Mouse (Mus musculus) G1E (cell line): ENCODE data around the gene Phlpp1.

Source experiments
- CTCF ChIP-seq: IDR thresholded peaks from 2 replicates; pipeline ENCODE4 v1.5.1; 2012; ENCODE audit warnings: low read depth, low read length, inconsistent platforms, mixed read lengths
- GATA1 ChIP-seq: IDR thresholded peaks from 2 replicates; pipeline ENCODE4 v1.6.1; 2012; ENCODE audit warnings: borderline replicate concordance, low read length, inconsistent platforms, mixed read lengths
- GATA2 ChIP-seq: IDR thresholded peaks from 2 replicates; pipeline ENCODE4 v1.6.1; 2012; ENCODE audit warnings: low read depth, low read length, inconsistent platforms, borderline replicate concordance
- POLR2AphosphoS5 ChIP-seq: IDR thresholded peaks from 2 replicates; pipeline ENCODE4 v1.6.1; 2012; ENCODE audit warnings: low read depth, low read length, inconsistent platforms; ENCODE audit not compliant: insufficient replicate concordance
- TAL1 ChIP-seq: conservative IDR thresholded peaks from 2 replicates; pipeline ENCODE4 v1.6.1; 2012; ENCODE audit warnings: low read depth, low read length, inconsistent platforms, mixed read lengths

GRCm38 (mm10) chr1:106168801-106169200, 2.8 kb upstream of the Phlpp1 start:
- no peak for TF ChIP-seq GATA1
- TF ChIP-seq CTCF, result no peak
- TF ChIP-seq POLR2AphosphoS5, result no peak
- no peak for TF ChIP-seq TAL1
- TF ChIP-seq GATA2, result no peak
